Mouse (Mus musculus) kidney, postnatal 0 days (tissue): ENCODE results near the gene Gm17728. TPM values are rescaled to one million over a fixed set of nuclear protein-coding genes. Genes with fewer than 3 reads are reported as not detected.

ENCODE experiments used
- ATAC-seq: fragments of 200-750 bp; cut with Nextera tagmentation; replicated peaks from 2 replicates; pipeline ENCODE4 v1.8.0; 2017; ENCODE audit warnings: low read depth, moderate number of reproducible peaks, moderate TSS enrichment, moderate library complexity; ENCODE audit not compliant: low FRiP score
- DNase-seq: peaks from one replicate; pipeline ENCODE4 v3.0.0-alpha.2; 2016; ENCODE audit warnings: low spot score
- H3K27ac ChIP-seq: fragments of 300-500 bp; sonication (generic); 2 replicates; pipeline ENCODE4 v1.5.1; 2014; ENCODE audit warnings: mild to moderate bottlenecking
- H3K27me3 ChIP-seq: fragments of 300-500 bp; sonication (generic); 2 replicates; pipeline ENCODE4 v1.6.1; 2014; ENCODE audit warnings: low read length, mixed read lengths; ENCODE audit not compliant: insufficient read depth
- H3K36me3 ChIP-seq: fragments of 300-500 bp; sonication (generic); 2 replicates; pipeline ENCODE4 v1.6.1; 2014; ENCODE audit warnings: low read length, mixed read lengths; ENCODE audit not compliant: insufficient read depth
- H3K4me1 ChIP-seq: fragments of 300-500 bp; sonication (generic); replicated peaks from 2 replicates; pipeline ENCODE4 v1.6.1; 2014; ENCODE audit warnings: antibody characterized with exemption, low read length, mixed read lengths; ENCODE audit not compliant: insufficient read depth
- H3K4me2 ChIP-seq: fragments of 300-500 bp; sonication (generic); 2 replicates; pipeline ENCODE4 v1.6.1; 2014; ENCODE audit warnings: mild to moderate bottlenecking, low read length, moderate library complexity, mixed read lengths
- H3K4me3 ChIP-seq: fragments of 300-500 bp; sonication (generic); replicated peaks from 2 replicates; pipeline ENCODE4 v1.5.1; 2014; ENCODE audit warnings: low read depth, low read length
- H3K9ac ChIP-seq: fragments of 300-500 bp; sonication (generic); 2 replicates; pipeline ENCODE4 v1.6.1; 2014; ENCODE audit warnings: low read depth, low read length
- H3K9me3 ChIP-seq: fragments of 300-500 bp; sonication (generic); replicated peaks from 2 replicates; pipeline ENCODE4 v1.6.1; 2016; ENCODE audit warnings: low read length, inconsistent platforms, mixed read lengths
- CTCF ChIP-seq: IDR thresholded peaks from 2 replicates; pipeline ENCODE4 v1.5.1; 2016; ENCODE audit warnings: antibody characterized with exemption, low read depth, mild to moderate bottlenecking, moderate library complexity
- WGBS: fragments of 180-500 bp; shearing (Covaris S2); extraction: QIAGEN DNeasy Blood & Tissue Kit; methylation state at CpG from one replicate; pipeline ENCODE4 v1.1.7; 2014; 5-methylcytosine and 5-hydroxymethylcytosine counted together
- polyA plus RNA-seq: library from polyadenylated mRNA; unstranded; fragments of >200 nt; fragmentation: Nextera tagmentation; extraction: Ambion mirVana; gene quantifications from 2 replicates; pipeline ENCODE4 v1.2.1, GENCODE M21; 2015

The Gm17728 gene
- polyA plus RNA-seq, 1 experiment from 2014 or later = not detected

DNA sequence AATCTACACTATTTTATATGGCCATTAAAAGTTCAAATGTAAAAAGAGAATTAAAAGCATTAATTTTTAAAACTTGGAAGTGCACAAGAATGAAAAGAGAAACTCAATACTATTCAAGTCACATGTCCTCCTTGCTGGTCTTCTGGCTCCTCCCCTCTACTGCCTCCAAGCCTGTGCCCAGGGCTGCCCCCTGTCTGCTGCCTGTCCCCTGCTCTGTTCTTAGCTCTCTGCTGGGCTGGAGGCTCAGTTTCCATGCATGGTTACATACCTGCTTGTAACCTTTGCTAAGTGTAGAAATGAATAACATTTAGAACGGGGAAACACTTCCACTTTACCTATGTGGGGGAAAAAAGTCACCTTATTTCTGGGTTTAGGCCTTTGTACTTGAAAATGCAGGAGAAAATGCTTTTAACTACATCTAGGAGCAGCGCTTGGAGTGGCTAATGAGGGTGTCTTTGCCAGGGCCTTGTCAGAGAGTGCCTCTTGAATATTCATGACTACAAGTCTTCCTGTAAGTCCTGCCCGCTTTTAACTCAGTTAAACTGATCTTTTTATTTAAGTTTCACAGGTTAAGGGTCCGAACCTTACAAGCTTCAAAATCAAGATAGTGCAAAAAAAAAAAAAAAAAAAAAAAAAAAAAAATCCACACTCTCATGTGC is 18.3 kb downstream of the Gm17728 start:
- DNase-seq (no peak), ATAC-seq (no peak)
- peak; percentile 36; the same call in 1 of the 2 replicates for TF ChIP-seq CTCF
- Histone ChIP-seq H3K36me3 (no peaks in the 10 kb centered on the region), H3K27ac (no peak overlapping the region), H3K4me3 (no peak overlapping the region), H3K9me3 (no peaks in the 10 kb centered on the region), H3K4me2 (no peak overlapping the region), H3K4me1 (no peaks in the 10 kb centered on the region), H3K27me3 (no peaks in the 10 kb centered on the region), H3K9ac (no peak overlapping the region)
- WGBS = 75% methylated on average over 4 of the region's 4 CpGs

DNA sequence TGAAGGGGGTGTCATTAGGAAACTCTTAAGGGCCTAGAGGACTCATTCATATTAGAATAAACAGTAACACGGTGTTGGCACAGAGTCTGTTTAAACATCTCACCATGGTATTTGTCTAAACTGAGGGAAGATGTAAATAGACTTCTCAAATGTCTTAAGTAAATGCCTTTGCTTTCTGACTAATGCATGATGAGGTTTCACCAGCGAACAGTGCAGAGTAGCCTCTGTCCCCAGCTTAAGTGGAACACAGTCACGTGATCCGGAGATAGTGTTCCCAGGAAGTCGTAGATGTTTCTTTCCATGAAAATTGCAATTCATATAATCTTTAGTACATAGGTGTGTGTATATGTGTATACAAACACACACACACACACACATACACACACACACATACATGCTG is 34.5 kb downstream of the Gm17728 start:
- Histone ChIP-seq H3K4me1 (no peaks in the 10 kb centered on the region), H3K4me2 (no peak overlapping the region), H3K9ac (no peak overlapping the region), H3K36me3 (no peaks in the 10 kb centered on the region), H3K27ac (no peak overlapping the region), H3K4me3 (no peak overlapping the region), H3K9me3 (no peaks in the 10 kb centered on the region), H3K27me3 (no peaks in the 10 kb centered on the region)
- 65% methylated on average over 5 of the region's 5 CpGs for WGBS
- no peak for TF ChIP-seq CTCF
- no peak for DNase-seq
- no peak for ATAC-seq

DNA sequence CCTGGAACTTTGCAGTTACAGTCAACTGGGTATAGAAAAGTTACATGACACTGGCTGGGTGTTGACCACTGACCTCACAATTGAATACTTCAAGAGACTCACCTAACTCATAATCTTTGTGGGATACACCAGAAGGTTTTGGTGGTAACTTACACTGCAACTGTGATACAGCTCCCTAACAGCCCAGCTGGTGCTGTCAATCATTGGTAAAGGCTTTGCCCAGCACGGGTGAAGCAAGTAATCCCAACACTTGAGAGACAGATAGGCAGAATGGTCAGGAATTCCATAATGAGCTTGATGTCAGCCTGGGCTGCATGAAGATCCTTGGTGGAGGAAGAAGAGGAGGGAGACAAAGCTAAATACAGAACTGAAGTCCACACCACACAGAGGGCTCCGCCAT is 39.0 kb downstream of the Gm17728 start:
- Histone ChIP-seq H3K9me3 (no peaks in the 10 kb centered on the region), H3K4me1 (no peaks in the 10 kb centered on the region), H3K36me3 (no peaks in the 10 kb centered on the region), H3K27me3 (no peaks in the 10 kb centered on the region), H3K9ac (no peak overlapping the region), H3K4me2 (no peak overlapping the region), H3K27ac (no peak overlapping the region), H3K4me3 (no peak overlapping the region)
- ATAC-seq = no peak
- no peak for DNase-seq
- WGBS = 64% methylated on average over 2 of the region's 2 CpGs
- no peak for TF ChIP-seq CTCF

Other genes with a start within 250 kb of the Gm17728 start
- not detected in 2 replicates for gene Pabpc6, start 247.7 kb downstream of the Gm17728 start, polyA plus RNA-seq